Mouse (Mus musculus): ENCODE data around the gene Casp1. TPM values are rescaled to one million over a fixed set of nuclear protein-coding genes. Genes with fewer than 3 reads are reported as not detected.

Casp1 gene
- 0.71 and 0.73 TPM in 2 replicates for polyA plus RNA-seq (2012; rRNA removed)

GRCm38 (mm10) chr9:5298329-5299131 is at the start of gene Casp1:
Gene Casp1, plus strand, starts transcription at chr9:5298517.

GRCm38 (mm10) chr9:5308561-5308960 is 10.2 kb downstream of the Casp1 start, which contains the start of gene Casp4:
Gene Casp4, plus strand, starts transcription at chr9:5308828.

GRCm38 (mm10) chr9:5345291-5345898 is 47.1 kb downstream of the Casp1 start, which contains the start of gene Casp12:
Gene Casp12, plus strand, starts transcription at chr9:5345430.

Other genes with a start within 250 kb of the Casp1 start
- gene Casp4, start 10.3 kb downstream of the Casp1 start, polyA plus RNA-seq (2012; rRNA removed) = 0.98 and 1.2 TPM in 2 replicates
- 0.51 and 1.2 TPM in 2 replicates for gene Casp12, start 46.9 kb downstream of the Casp1 start, polyA plus RNA-seq (2012; rRNA removed)

Data from central nervous system, embryonic 18 days (tissue).